Mouse (Mus musculus): Measurements from ENCODE around the gene Clec2g. TPM values are rescaled to one million over a fixed set of nuclear protein-coding genes. Genes with fewer than 3 reads are reported as not detected.
"Not testable (repeated sequence)": the region's sequence is repeated elsewhere in the genome, so short reads cannot be mapped to it uniquely, and the experiment has no call there.

The Clec2g gene
- polyA plus RNA-seq, 1 experiment from 2014 or later, result not detected

GRCm38 (mm10) chr6:128974850-128975249, 40.7 kb downstream of the Clec2g start:
- H3K36me3 ChIP-seq (replicated peaks); H3K4me2 ChIP-seq; H3K9me3 ChIP-seq; H3K4me1 ChIP-seq; H3K27me3 ChIP-seq; ATAC-seq (ENCODE audit: low FRiP score); H3K9ac ChIP-seq; H3K4me3 ChIP-seq (replicated peaks); H3K27ac ChIP-seq: not testable (repeated sequence)

- H3K4me1 ChIP-seq, result no peaks in the 10 kb centered on the region
- no peaks in the 10 kb centered on the region for H3K36me3 ChIP-seq (replicated peaks)
- H3K9ac ChIP-seq, result no peak overlapping the region
- H3K27me3 ChIP-seq, result no peaks in the 10 kb centered on the region
- H3K4me3 ChIP-seq (replicated peaks), result no peak overlapping the region
- no peaks in the 10 kb centered on the region for H3K9me3 ChIP-seq
- no peak overlapping the region for H3K4me2 ChIP-seq
- H3K27ac ChIP-seq, result no peak overlapping the region
- no peak for ATAC-seq (ENCODE audit: low FRiP score)
These were observed 42.0 kb downstream of the Clec2g start for GRCm38 (mm10) chr6:128976194-128976593.

- not testable (repeated sequence) for H3K27ac ChIP-seq; H3K9me3 ChIP-seq; H3K36me3 ChIP-seq (replicated peaks); H3K4me3 ChIP-seq (replicated peaks); ATAC-seq (ENCODE audit: low FRiP score); H3K9ac ChIP-seq; H3K27me3 ChIP-seq; H3K4me2 ChIP-seq; H3K4me1 ChIP-seq
- WGBS, result 92% methylated on average over 4 of the region's 4 CpGs
These were observed 47.9 kb downstream of the Clec2g start for GRCm38 (mm10) chr6:128981951-128982541.

GRCm38 (mm10) chr6:128992337-128992736, 58.2 kb downstream of the Clec2g start:
- Histone ChIP-seq H3K4me1 (peaks cover 9% of the 10 kb centered on the region), H3K4me3 (replicated peaks) (no peak overlapping the region)

GRCm38 (mm10) chr6:128992753-128993152, 58.6 kb downstream of the Clec2g start:
- WGBS, result 13% methylated on average over 3 of the region's 3 CpGs
- Histone ChIP-seq H3K36me3 (replicated peaks) (no peaks in the 10 kb centered on the region), H3K27me3 (peaks cover 27% of the 10 kb centered on the region), H3K4me3 (replicated peaks) (no peak overlapping the region), H3K9ac (no peak overlapping the region), H3K9me3 (no peaks in the 10 kb centered on the region), H3K4me1 (peaks cover 9% of the 10 kb centered on the region), H3K27ac (peak overlapping the region; percentile 56; the same call in 1 of the 2 replicates), H3K4me2 (peak overlapping the region; percentile 25)
- peak; percentile 85 for ATAC-seq (ENCODE audit: low FRiP score)

More at GRCm38 (mm10) chr6:128992337-128992736, 58.2 kb downstream of the Clec2g start:
- Histone ChIP-seq H3K9me3 (no peaks in the 10 kb centered on the region), H3K4me2 (peak overlapping the region; percentile 25), H3K27me3 (peaks cover 27% of the 10 kb centered on the region), H3K27ac (0 out of 2 replicates have a peak overlapping the region, but pooled peaks have one; percentile 13), H3K9ac (no peak overlapping the region), H3K36me3 (replicated peaks) (no peaks in the 10 kb centered on the region)
- WGBS, result 3% methylated on average over 2 of the region's 2 CpGs
- ATAC-seq (ENCODE audit: low FRiP score), result peak; percentile 39; the same call in 1 of the 2 replicates

- Histone ChIP-seq H3K36me3 (replicated peaks) (no peaks in the 10 kb centered on the region), H3K4me3 (replicated peaks) (no peak overlapping the region), H3K9ac (no peak overlapping the region), H3K9me3 (no peaks in the 10 kb centered on the region), H3K27me3 (peaks cover 27% of the 10 kb centered on the region), H3K4me1 (peaks cover 9% of the 10 kb centered on the region), H3K4me2 (peak overlapping the region; percentile 25), H3K27ac (peak overlapping the region; percentile 56; the same call in 1 of the 2 replicates)
- ATAC-seq (ENCODE audit: low FRiP score), result no peak
- 18% methylated on average over 2 of the region's 2 CpGs for WGBS
These were observed 59.0 kb downstream of the Clec2g start for GRCm38 (mm10) chr6:128993221-128993620.

- Histone ChIP-seq H3K36me3 (replicated peaks) (no peaks in the 10 kb centered on the region), H3K9ac (no peak overlapping the region), H3K4me1 (peaks cover 9% of the 10 kb centered on the region), H3K4me3 (replicated peaks) (no peak overlapping the region), H3K27me3 (peaks cover 27% of the 10 kb centered on the region), H3K27ac (no peak overlapping the region), H3K4me2 (no peak overlapping the region), H3K9me3 (no peaks in the 10 kb centered on the region)
- no peak for ATAC-seq (ENCODE audit: low FRiP score)
- 25% methylated on average over 4 of the region's 4 CpGs for WGBS
These were observed 60.2 kb downstream of the Clec2g start for GRCm38 (mm10) chr6:128994336-128994735.

- ATAC-seq (ENCODE audit: low FRiP score), result no peak
- no peaks in the 10 kb centered on the region for H3K9me3 ChIP-seq
- no peaks in the 10 kb centered on the region for H3K36me3 ChIP-seq (replicated peaks)
- 40% methylated on average over 5 of the region's 5 CpGs for WGBS
- H3K4me1 ChIP-seq, result peaks cover 9% of the 10 kb centered on the region
- H3K27ac ChIP-seq, result no peak overlapping the region
- no peak overlapping the region for H3K9ac ChIP-seq
- no peak overlapping the region for H3K4me2 ChIP-seq
- peaks cover 27% of the 10 kb centered on the region for H3K27me3 ChIP-seq
- no peak overlapping the region for H3K4me3 ChIP-seq (replicated peaks)
These were observed 60.6 kb downstream of the Clec2g start for GRCm38 (mm10) chr6:128994742-128995141.

- Histone ChIP-seq H3K9ac (no peak overlapping the region), H3K9me3 (no peaks in the 10 kb centered on the region), H3K4me3 (replicated peaks) (no peak overlapping the region), H3K4me2 (no peak overlapping the region), H3K4me1 (peaks cover 9% of the 10 kb centered on the region), H3K27me3 (peaks cover 22% of the 10 kb centered on the region), H3K27ac (no peak overlapping the region), H3K36me3 (replicated peaks) (no peaks in the 10 kb centered on the region)
- 83% methylated on average over 7 of the region's 7 CpGs for WGBS
- no peak for ATAC-seq (ENCODE audit: low FRiP score)
These were observed 61.3 kb downstream of the Clec2g start for GRCm38 (mm10) chr6:128995250-128996053.

- ATAC-seq (ENCODE audit: low FRiP score), result no peak
- Histone ChIP-seq H3K9ac (no peak overlapping the region), H3K27me3 (peaks cover 14% of the 10 kb centered on the region), H3K27ac (no peak overlapping the region), H3K4me2 (no peak overlapping the region), H3K4me1 (peaks cover 9% of the 10 kb centered on the region), H3K36me3 (replicated peaks) (no peaks in the 10 kb centered on the region), H3K9me3 (no peaks in the 10 kb centered on the region), H3K4me3 (replicated peaks) (no peak overlapping the region)
- WGBS, result 69% methylated on average over 3 of the region's 3 CpGs
These were observed 62.0 kb downstream of the Clec2g start for GRCm38 (mm10) chr6:128996054-128996767.

GRCm38 (mm10) chr6:128996768-128997442, 62.7 kb downstream of the Clec2g start:
- no peak overlapping the region for H3K27ac ChIP-seq
- H3K4me1 ChIP-seq, result peaks cover 9% of the 10 kb centered on the region
- ATAC-seq (ENCODE audit: low FRiP score), result no peak
- 53% methylated on average over 13 of the region's 13 CpGs for WGBS
- no peak overlapping the region for H3K4me2 ChIP-seq
- no peak overlapping the region for H3K4me3 ChIP-seq (replicated peaks)
- H3K36me3 ChIP-seq (replicated peaks), result no peaks in the 10 kb centered on the region
- peaks cover 9% of the 10 kb centered on the region for H3K27me3 ChIP-seq
- H3K9me3 ChIP-seq, result no peaks in the 10 kb centered on the region
- H3K9ac ChIP-seq, result no peak overlapping the region

- ATAC-seq (ENCODE audit: low FRiP score), result no peak
- Histone ChIP-seq H3K27ac (no peak overlapping the region), H3K9ac (no peak overlapping the region), H3K4me2 (no peak overlapping the region), H3K4me1 (no peaks in the 10 kb centered on the region), H3K4me3 (replicated peaks) (no peak overlapping the region), H3K9me3 (no peaks in the 10 kb centered on the region), H3K27me3 (no peaks in the 10 kb centered on the region), H3K36me3 (replicated peaks) (no peaks in the 10 kb centered on the region)
- WGBS, result 87% methylated on average over 2 of the region's 2 CpGs
These were observed 67.2 kb downstream of the Clec2g start for GRCm38 (mm10) chr6:129001392-129001791.

Measured in forebrain, embryonic 12.5 days (tissue).